Mouse (Mus musculus) v-Abl transformed pro-B cells (cell line): ENCODE measurements around the gene Prelid1.

Experiments used
- in situ Hi-C, 2 experiments: fragments of 400-800 bp; cut with MboI; formaldehyde crosslinking; loops; one replicate each; pipeline ENCODE4 v1.15.1; 2025; ENCODE audit not compliant: unreplicated experiment in 2 of 2

The Prelid1 gene

DNA sequence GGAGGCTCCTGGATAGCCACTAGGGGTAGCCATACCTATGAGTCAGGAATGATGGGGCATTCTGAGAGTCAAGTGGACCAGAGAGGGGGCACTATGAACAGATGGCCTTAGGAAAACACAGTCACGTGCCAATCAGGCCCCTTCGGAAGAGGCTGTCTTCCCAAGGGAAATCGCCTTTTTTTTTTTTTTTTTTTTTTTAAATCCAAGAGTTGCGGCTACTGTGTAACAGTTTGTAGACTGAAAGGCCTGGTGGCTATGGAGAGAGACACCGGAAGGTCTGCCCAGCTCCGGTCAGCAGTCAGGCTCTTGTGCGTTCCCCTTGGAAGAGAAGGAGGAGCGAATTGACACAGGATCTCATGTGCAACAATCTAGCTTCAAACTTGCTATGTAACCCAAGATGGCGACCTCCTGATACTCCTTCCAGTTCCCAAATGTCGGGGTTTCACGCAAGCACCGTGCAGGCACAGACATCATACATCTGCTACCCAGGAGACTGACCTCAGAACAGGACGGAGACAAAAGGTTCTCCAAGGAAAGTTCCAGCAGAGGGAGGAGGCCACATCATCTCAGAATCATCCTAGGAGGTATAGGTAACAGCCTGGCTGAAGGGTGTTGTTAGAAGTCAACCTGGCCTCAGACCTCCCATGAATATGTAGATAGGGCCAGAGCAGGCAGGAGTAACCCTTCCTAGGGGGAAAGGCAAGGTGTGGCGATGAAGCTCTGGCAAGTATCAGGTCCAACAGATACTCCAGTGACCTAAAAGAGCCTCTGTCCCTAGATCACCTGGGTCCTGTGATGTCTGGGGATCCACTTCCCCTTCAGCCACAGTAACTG, 10.5 kb downstream of the Prelid1 start:
- in situ Hi-C loops: loop anchor here (5.0 to 10.0 kb wide), 4 partner anchors 37 to 184 kb away; partner anchors contain the start of genes Pdlim7 (in 1 of the 2), Rgs14 (in 1 of the 2) and Slc34a1 (in 1 of the 2)

- in situ Hi-C loops: loop anchor here (5.0 to 10.0 kb wide), 4 partner anchors 35 to 182 kb away; partner anchors contain the start of genes Pdlim7 (in 1 of the 2), Rgs14 (in 1 of the 2) and Slc34a1 (in 1 of the 2)
Observed at GRCm38 (mm10) chr13:55332331-55332730, 12.0 kb downstream of the Prelid1 start.

- in situ Hi-C loops: loop anchor here (10.0 kb wide), 2 partner anchors 59 to 179 kb away; partner anchors contain the start of genes Pdlim7 (in 1 of the 2) and Slc34a1 (in 1 of the 2)
Observed at GRCm38 (mm10) chr13:55335701-55336100, 15.4 kb downstream of the Prelid1 start.

DNA sequence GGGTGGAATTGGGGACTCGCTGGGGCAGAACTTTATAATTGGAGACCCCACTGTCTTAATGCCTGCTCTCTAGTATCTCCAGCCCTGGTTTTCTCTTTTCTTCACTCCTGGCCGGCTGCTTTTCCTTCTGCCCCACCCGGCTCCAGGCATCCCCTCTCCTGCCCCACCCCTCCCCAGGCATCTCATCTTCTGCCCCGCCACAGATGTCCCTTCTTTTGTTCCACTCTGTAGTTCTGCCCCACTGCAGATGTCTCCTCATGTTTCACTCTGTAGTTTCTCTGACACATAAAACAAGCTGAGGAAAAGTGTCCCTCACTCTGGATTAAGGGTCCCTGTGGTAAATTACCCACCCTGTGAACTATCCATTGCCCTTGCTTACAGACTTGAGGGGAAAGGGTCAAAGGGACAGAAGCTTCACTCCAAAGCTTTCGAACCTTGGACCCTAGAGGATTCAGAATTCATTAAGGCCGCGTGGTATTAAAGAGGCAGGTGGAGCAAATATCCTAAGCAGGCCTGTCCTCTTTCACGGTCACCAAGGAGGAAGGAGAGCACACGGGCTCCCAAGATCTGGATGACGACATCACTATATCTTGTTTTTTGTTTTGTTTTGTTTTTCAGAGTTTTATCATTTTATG, 17.2 kb downstream of the Prelid1 start:
- in situ Hi-C loops: loop anchor here (10.0 kb wide), 2 partner anchors 57 to 177 kb away; partner anchors contain the start of genes Pdlim7 (in 1 of the 2) and Slc34a1 (in 1 of the 2)

DNA sequence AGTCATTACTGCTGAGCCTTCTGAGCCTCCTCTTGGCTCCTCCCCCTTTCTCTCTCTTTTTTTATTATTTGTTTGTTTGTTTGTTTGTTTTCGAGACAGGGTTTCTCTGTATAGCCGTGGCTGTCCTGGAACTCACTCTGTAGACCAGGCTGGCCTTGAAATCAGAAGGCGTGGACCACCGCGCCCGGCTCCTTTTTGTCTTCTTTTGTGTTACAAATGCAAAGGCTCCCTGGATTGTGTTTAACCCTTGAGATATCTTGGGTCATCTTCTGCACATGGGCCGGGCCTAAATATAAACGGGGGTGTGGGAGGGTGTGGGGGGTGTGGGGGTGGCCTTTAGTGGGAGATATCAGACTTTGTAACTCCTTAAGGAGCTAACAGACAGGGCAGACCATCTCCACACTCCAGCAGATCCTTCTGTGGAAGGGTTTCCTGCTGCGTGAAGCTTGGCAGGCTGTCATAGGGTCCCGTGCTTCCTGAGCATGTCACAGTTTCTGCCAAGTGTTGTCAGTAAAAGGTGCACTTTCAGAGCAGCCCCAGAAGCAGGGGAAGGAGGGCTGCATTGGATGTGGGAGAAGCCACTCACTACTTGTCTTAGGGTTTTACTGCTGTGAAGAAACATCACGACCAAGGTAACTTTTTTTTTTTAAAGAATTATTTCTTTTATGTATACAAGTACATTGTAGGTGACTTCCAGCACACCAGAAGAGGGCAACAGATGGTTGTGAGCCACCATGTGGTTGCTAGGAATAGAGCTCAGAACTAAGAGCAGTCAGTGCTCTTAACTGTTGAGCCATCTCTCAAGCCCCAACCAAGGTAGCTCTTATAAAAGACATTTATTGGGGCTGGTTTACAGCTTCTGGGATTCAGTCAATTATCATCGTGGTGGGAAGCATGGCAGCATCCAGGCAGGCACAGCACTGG, 18.1 kb downstream of the Prelid1 start:
- in situ Hi-C loops: loop anchor here (10.0 kb wide), 2 partner anchors 56 to 176 kb away; partner anchors contain the start of genes Pdlim7 (in 1 of the 2) and Slc34a1 (in 1 of the 2)

DNA sequence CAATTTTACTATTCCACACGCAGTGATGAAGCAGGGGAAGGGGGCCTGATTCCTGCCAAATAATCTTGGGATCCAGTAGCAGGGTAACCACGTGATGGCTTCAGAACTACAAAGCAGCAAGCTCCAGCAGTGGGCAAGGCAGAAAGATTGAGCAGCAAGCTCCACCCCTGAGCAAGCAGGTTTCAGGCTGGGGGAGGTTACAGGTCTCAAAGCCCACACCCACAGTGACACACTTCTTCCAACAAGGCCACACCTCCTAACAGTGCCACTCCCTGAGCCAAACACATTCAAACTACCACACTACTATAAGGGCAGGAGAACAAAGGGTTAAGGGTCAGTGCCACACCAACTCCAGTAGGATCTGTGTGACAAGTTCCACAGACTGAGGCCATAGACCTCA, 19.0 kb downstream of the Prelid1 start:
- in situ Hi-C loops: loop anchor here (10.0 kb wide), 2 partner anchors 56 to 176 kb away; partner anchors contain the start of genes Pdlim7 (in 1 of the 2) and Slc34a1 (in 1 of the 2)

GRCm38 (mm10) chr13:55342469-55342868, 22.2 kb downstream of the Prelid1 start:
- in situ Hi-C loops: no loop called here

- in situ Hi-C loops: no loop called here
Observed at GRCm38 (mm10) chr13:55344286-55344685, 24.0 kb downstream of the Prelid1 start.

DNA sequence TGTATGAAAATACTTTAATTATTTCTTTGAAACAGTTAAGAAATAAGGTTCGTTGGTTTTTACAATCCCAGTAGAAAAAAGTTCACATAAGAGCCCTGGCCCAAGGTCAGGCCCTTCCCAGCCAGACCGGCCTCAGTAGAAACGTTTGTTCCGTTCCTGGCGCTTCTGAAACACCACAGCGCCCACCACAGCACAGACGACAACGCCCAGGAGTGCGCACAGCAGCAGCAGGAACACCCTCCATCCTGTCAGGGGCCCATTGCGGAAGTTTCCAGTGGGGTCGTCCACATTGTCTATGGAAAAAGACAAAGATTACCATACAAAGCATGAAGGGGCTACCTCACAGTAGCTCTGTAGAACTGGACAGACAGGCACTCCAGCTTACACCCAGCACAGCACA, 26.4 kb downstream of the Prelid1 start:
- in situ Hi-C loops: no loop called here

GRCm38 (mm10) chr13:55361145-55361544, 40.8 kb downstream of the Prelid1 start:
- in situ Hi-C loops: loop anchor here in 1 of 2 experiments (25.0 kb wide), 1 partner anchor 801 kb away; no protein-coding TSS in a partner anchor

DNA sequence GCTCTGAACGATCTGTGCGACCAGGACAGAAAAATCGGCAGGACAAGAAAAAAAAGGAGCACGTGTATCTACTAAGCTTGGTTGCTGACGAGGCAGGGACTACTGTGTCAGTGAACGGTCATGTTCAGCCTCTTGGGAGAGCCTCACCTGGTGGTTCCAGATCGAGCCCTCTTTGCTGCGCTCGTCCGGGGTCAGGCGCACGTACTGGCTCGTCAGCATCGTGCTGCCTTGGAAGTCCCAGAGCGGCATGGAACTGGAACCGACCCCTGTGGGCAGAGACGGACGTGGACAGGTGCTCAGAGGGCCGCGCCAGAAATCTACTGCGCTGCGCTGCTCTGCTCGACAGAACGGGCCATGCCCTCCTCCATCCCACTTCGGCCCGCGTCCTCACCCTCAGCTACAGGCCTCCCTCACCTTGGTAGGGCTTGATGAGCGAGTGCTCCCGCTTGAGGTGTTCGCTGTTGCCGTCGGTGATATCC, 41.7 kb downstream of the Prelid1 start:
- in situ Hi-C loops: loop anchor here in 1 of 2 experiments (25.0 kb wide), 1 partner anchor 800 kb away; no protein-coding TSS in a partner anchor

DNA sequence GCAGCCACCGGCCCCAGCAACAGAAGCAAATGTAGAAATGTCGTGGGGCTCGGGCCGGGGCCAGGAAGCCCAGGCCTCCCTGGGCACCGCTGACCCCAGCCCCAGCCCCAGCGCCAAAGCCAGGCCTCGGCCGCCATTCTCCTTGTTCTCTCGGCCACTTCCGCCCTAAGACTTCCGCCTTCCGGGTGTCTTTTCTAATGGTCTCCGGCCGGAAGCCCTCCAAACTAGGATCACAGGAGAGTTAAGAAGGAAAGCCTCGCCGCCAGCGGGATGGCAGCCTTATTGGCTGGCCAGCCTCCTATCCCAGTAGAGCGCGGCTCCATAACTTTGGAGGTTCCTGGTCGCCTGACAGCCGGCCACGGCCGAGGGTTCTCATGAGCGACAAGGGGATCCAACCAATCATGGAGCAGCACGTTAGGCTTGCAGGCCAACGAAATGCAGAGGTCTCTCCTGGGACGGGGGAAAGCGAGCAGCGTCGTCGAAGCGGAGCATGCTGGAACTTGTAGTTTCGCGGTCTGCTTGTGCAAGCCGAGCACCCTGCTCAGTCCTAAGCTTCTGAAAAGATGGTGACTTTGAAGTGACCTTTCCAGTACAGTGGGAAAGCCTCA, 42.3 kb downstream of the Prelid1 start, which contains the start of gene Lman2:
Gene Lman2, minus strand, starts transcription at position 331 of the 608 bp plus-strand sequence.
- in situ Hi-C loops: loop anchor here in 1 of 2 experiments (25.0 kb wide), 1 partner anchor 800 kb away; no protein-coding TSS in a partner anchor

DNA sequence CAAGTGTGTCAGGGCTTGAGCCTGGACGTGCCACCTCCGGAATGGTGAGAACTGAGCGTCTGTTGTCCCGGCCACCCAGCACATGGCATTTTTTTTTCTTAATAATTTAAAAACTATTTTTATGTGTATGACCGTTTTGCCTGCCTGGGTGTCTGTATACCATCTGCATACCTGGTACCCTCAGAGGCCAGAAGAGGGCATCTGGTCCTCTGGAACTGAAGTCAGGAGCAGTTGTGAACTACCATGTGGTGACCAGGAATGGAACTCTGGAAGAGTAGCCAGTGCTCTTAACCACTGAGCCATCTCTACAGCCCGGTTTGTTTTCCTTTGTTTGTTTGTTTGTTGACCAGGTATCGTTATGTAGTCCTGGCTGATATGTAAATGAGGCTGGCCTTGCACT, 48.1 kb downstream of the Prelid1 start:
- in situ Hi-C loops: loop anchor here (5.0 to 25.0 kb wide), 2 partner anchors 36 to 794 kb away; no protein-coding TSS in a partner anchor

DNA sequence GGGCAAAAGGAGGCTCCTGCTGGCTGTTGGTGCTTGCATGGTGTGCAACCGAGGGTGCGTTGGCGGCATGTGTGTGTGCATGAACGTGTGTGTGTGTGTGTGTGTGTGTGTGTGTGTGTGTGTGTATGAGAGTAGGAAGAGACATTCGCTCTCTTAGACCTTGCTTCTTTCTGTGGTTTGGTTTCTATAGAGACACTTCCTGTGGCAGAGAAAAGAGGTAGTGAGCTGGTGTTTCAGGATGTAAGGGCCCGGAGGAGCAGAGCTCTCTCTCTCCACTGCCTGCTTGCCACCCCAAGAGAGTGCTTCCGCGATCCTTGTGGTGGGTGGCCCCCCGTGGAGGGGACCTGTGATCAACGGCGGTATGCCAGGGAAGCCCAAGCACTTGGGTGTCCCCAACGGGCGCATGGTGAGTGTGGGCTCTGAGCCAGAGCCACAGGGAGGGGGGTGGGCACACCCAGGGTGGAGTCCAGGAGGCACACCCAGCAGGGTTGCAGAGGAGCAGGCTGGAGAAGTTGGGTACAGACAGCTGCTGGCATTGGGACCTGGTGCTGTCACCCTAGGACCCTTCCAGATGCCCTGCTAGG, 49.3 kb downstream of the Prelid1 start, which contains the start of gene Rgs14:
Gene Rgs14, plus strand, starts transcription at position 202 of the 584 bp plus-strand sequence.
- in situ Hi-C loops: loop anchor here (5.0 to 25.0 kb wide), 2 partner anchors 37 to 793 kb away; no protein-coding TSS in a partner anchor

DNA sequence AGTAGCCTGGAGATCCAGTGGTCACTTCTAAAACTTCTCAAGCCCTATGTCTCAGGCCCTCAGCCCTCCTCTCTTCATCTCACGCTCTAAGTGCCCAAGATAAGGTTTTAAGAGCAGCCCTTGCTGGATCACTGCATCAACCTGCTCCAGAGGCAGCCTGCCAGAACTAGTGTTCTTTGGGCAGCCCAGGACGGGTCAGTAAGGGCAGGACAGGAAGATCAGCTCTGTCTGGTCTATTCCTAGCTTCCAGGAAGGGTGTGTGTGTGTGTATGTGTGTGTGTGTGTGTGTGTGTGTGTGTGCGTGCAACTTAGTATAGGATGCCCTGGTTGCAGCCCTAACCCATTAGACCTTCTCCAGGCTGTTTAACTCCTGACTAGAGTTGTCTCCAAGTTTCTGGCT, 49.9 kb downstream of the Prelid1 start:
- in situ Hi-C loops: loop anchor here in 1 of 2 experiments (25.0 kb wide), 1 partner anchor 792 kb away; no protein-coding TSS in a partner anchor

DNA sequence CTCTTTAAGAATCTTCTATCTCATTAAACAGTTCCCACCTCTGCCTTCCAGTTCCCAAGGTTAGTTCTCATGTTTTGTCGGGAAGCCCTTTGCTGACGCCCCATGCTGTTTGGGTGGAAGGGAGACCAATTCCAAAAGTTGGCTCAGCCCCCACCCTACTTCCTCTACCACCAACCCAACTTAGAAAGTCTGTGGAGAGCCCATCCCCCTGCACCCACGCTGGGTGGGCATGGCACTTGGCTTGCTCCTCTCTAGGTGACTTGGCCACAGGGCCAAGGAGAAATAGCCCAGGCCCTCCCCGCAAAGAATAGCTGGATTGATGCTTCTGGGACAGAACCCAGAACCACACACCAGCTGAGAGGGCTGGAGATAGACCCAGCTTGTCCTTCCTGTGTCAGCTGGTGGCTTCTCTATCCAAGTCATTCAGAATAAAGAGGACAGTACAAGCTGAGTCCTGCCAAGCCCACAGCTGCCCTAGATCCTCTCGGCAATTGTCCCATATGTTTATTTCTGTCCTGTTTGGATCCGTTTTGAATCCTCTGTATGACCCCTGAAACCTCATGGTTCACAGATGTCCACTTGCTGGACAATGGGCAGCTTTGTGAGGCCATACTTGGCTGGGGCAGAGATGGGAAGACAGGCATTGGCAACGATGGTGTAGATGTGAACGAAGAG, 50.8 kb downstream of the Prelid1 start:
- in situ Hi-C loops: loop anchor here in 1 of 2 experiments (25.0 kb wide), 1 partner anchor 791 kb away; no protein-coding TSS in a partner anchor

GRCm38 (mm10) chr13:55371740-55372139, 51.4 kb downstream of the Prelid1 start:
- in situ Hi-C loops: loop anchor here in 1 of 2 experiments (25.0 kb wide), 1 partner anchor 791 kb away; no protein-coding TSS in a partner anchor
